Mouse (Mus musculus) C2C12 (cell line): ENCODE measurements at regions not wholly inside any gene's neighbourhood (a gene's known extent, or its start where the extent isn't known, plus 50 kb on each side); places are given as distances from the start of the nearest gene placed in this dataset.

ENCODE experiments used
- CTCF ChIP-seq: IDR thresholded peaks from one replicate; pipeline ENCODE4 v1.5.1; 2011; ENCODE audit not compliant: control insufficient read depth, insufficient read depth, insufficient read length
- MYOD1 ChIP-seq: IDR thresholded peaks from one replicate; pipeline ENCODE4 v1.6.1; 2011; ENCODE audit warnings: low read depth; ENCODE audit not compliant: control insufficient read depth, insufficient read length
- USF1 ChIP-seq: IDR thresholded peaks from one replicate; pipeline ENCODE4 v1.6.1; 2011; ENCODE audit warnings: low read depth, mild to moderate bottlenecking, control low read depth, moderate library complexity

- TF ChIP-seq CTCF: no peak
- TF ChIP-seq USF1: no peak
- TF ChIP-seq MYOD1: no peak
These were observed 253.7 kb downstream of the Prex1 start for GRCm38 (mm10) chr2:166459955-166460354.
